Mouse (Mus musculus): ENCODE measurements around the gene Fam107b. TPM values are rescaled to one million over a fixed set of nuclear protein-coding genes. Genes with fewer than 3 reads are reported as not detected.

Fam107b gene
- polyA plus RNA-seq, 1 experiment, result 39.0 TPM

DNA sequence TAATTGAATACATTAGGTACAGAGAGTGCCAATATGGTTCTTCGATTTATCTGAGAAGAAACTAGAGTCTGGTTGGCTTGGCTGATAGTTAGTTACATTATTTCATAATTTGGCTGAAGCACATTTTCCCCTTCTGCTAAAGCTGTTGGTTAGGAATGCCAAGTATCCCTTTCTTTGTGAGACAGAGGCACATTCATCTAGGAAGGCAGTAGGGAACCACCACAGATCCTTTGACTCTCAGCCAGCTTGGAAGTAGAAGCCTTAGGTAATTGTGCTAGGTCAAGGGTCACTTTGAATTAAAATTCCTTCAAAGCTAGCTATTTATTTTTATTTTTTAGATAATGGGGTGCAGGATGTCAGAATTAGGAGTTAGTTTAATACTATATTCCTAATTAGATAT, 105.2 kb downstream of the Fam107b start:
- Histone ChIP-seq H3K4me3 (ENCODE audit: insufficient read depth, low read length) (no peak overlapping the region), H3K27ac (ENCODE audit: insufficient read depth, low read depth, low read length) (no peak overlapping the region), H3K4me1 (ENCODE audit: control insufficient read depth, insufficient read depth, low read length) (no peaks in the 10 kb centered on the region)
- TF ChIP-seq POLR2A (IDR thresholded peaks at IDR 0.05; ENCODE audit: borderline replicate concordance, low read depth, low read length) (no peak), CTCF (IDR thresholded peaks at IDR 0.05; ENCODE audit: low read depth, low read length) (no peak)

DNA sequence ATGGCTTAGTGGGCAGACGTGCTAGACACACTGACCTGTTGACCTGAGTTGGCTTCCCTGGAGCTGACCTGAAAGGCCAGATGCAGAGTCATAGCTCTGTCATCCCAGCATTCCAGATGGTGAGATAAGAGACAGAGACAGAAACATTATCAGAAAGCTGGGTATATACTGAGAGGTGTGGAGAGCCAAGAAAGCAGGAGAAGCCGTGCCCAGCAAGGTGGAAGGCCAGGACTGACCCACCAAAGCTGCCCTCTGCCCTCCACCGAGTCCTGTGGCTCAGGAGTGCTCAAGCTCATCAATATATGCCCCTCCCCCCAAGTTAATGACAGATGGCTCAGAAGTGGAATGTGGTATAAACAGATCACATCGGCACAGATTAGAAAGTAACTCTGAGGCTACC, 112.4 kb downstream of the Fam107b start:
- TF ChIP-seq POLR2A (IDR thresholded peaks at IDR 0.05; ENCODE audit: borderline replicate concordance, low read depth, low read length) (no peak), CTCF (IDR thresholded peaks at IDR 0.05; ENCODE audit: low read depth, low read length) (no peak)
- no peaks in the 10 kb centered on the region for H3K4me1 ChIP-seq (ENCODE audit: control insufficient read depth, insufficient read depth, low read length)
- no peak overlapping the region for H3K27ac ChIP-seq (ENCODE audit: insufficient read depth, low read depth, low read length)
- H3K4me3 ChIP-seq (ENCODE audit: insufficient read depth, low read length), result no peak overlapping the region

DNA sequence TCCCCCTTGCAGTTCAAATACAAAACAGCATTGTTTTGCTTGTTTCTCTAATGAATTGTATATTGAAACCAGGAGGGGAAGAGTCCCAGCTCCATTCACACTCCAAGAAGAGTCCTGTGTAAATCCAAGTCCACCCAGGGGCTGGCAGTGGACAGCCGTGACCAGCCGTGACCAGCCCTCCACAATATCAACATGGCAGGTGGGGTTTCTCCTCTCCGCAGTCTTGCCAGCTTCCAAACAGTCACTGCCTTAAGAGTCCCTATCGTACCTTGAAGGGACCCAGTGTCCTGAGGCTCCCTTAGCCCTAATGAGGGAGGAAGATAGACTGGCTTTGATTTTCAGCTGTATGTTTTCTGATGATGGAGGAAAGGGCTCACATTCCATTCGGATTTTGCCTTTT, 113.1 kb downstream of the Fam107b start:
- H3K27ac ChIP-seq (ENCODE audit: insufficient read depth, low read depth, low read length), result no peak overlapping the region
- H3K4me3 ChIP-seq (ENCODE audit: insufficient read depth, low read length), result no peak overlapping the region
- TF ChIP-seq POLR2A (IDR thresholded peaks at IDR 0.05; ENCODE audit: borderline replicate concordance, low read depth, low read length) (no peak), CTCF (IDR thresholded peaks at IDR 0.05; ENCODE audit: low read depth, low read length) (no peak)
- H3K4me1 ChIP-seq (ENCODE audit: control insufficient read depth, insufficient read depth, low read length), result no peaks in the 10 kb centered on the region; the same call in 1 of the 2 replicates

DNA sequence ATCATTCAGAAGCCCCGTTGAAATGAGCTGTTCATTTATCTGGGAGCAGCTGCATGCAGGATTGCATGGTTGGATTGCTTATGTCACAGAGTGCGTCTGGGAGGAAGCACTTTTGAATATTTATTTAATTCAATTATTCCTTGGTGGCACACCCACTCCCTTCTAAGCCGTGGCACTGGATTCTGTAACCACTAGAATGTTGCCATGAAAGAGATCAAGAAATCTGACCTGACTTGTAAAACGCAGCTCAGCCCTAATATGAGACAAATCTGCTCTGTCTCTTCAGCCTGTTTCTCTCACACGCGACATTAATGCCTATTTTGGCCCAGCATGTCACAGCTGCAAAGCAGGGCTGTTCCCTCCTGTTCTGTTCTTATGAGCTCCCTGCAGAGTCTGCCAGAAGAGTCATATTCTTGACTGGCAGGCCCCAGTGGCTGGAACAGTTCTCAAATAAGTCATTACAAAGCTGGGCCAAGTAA, 113.5 kb downstream of the Fam107b start:
- no peak overlapping the region for H3K27ac ChIP-seq (ENCODE audit: insufficient read depth, low read depth, low read length)
- H3K4me1 ChIP-seq (ENCODE audit: control insufficient read depth, insufficient read depth, low read length), result peaks cover 4% of the 10 kb centered on the region
- TF ChIP-seq POLR2A (IDR thresholded peaks at IDR 0.05; ENCODE audit: borderline replicate concordance, low read depth, low read length), result no peak
- TF ChIP-seq CTCF (IDR thresholded peaks at IDR 0.05; ENCODE audit: low read depth, low read length), result no peak
- no peak overlapping the region for H3K4me3 ChIP-seq (ENCODE audit: insufficient read depth, low read length)

DNA sequence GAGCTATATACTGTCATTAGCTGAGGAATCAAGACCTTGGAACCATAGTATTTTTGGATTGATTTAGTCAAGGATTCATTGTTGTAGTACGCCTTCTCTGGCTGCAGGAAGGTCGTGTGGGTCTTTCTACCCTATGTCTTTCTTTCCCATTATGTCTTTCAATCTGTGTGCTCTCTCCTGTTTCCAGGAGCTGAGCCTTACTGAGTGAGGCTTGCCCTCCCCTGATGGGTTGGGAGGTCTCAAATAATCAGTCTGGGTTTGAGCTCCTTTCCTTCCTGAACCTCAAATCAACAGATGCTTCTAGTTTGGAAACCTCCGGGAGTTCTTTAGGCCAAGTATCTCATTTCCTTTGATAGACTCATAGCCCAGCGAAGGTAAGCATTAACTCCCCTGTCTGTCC, 119.9 kb downstream of the Fam107b start:
- Histone ChIP-seq H3K27ac (ENCODE audit: insufficient read depth, low read depth, low read length) (no peak overlapping the region), H3K4me1 (ENCODE audit: control insufficient read depth, insufficient read depth, low read length) (peaks cover 5% of the 10 kb centered on the region), H3K4me3 (ENCODE audit: insufficient read depth, low read length) (no peak overlapping the region)
- TF ChIP-seq CTCF (IDR thresholded peaks at IDR 0.05; ENCODE audit: low read depth, low read length) (no peak), POLR2A (IDR thresholded peaks at IDR 0.05; ENCODE audit: borderline replicate concordance, low read depth, low read length) (no peak)

DNA sequence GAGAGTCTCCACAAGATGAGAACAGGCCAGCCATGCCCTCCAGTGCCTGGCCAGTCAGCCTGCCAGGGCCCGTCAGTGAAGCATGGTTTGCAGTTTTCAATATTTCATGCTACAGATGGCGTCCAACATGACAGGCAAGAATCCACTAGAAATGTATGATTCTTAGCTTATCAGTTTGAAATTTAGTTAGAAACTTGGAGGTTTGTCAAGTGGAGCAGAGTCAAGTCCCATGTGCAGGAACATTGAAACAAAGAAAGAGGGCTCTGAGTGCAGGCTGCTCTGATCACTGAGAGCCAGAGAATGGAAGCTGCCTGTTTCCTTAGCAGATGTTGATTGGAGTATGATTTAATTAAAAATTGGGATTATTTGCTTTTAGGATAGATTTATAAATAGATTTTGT, 122.5 kb downstream of the Fam107b start:
- Histone ChIP-seq H3K4me1 (ENCODE audit: control insufficient read depth, insufficient read depth, low read length) (peaks cover 5% of the 10 kb centered on the region), H3K27ac (ENCODE audit: insufficient read depth, low read depth, low read length) (no peak overlapping the region), H3K4me3 (ENCODE audit: insufficient read depth, low read length) (no peak overlapping the region)
- no peak for TF ChIP-seq CTCF (IDR thresholded peaks at IDR 0.05; ENCODE audit: low read depth, low read length)

DNA sequence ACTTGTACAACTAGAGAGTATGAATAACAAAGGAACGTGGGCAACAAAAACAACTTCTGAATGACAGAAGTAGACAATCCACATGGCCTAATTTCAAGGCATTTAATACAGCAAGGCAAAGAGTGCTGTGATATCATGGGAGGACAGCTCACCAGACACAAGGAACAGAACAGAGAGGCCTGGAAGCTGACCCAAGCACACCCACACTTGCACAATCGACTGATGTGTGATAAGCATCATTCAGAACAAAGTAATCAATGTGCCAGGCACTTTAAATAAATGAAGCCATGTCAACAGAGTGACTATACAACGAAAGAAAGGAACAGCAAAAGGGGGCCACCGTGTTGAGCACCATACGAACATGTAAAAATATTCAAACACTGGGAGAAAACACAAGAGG, 125.6 kb downstream of the Fam107b start:
- H3K4me1 ChIP-seq (ENCODE audit: control insufficient read depth, insufficient read depth, low read length), result peaks cover 8% of the 10 kb centered on the region
- no peak for TF ChIP-seq CTCF (IDR thresholded peaks at IDR 0.05; ENCODE audit: low read depth, low read length)
- no peak for TF ChIP-seq POLR2A (IDR thresholded peaks at IDR 0.05; ENCODE audit: borderline replicate concordance, low read depth, low read length)

DNA sequence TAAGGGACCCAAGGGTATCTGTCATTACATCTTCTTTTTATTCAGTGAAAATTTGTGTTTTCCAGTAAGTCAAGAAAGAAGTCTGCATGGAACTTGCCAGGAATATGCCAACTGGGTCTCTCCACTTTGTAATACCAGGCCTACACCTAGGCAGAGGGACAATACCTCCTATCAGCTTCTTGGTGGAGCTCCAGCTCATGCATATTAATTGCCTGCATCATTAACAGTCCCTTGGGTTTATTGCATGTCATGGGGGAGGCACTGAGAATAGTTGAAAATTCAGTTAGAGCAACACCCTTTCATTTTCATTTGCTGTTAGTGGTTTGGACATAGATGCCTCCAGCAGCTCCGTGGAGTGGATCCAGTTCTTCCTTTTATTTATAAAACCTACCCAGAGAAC, 130.1 kb downstream of the Fam107b start:
- TF ChIP-seq POLR2A (IDR thresholded peaks at IDR 0.05; ENCODE audit: borderline replicate concordance, low read depth, low read length) (no peak), CTCF (IDR thresholded peaks at IDR 0.05; ENCODE audit: low read depth, low read length) (no peak)
- Histone ChIP-seq H3K4me3 (ENCODE audit: insufficient read depth, low read length) (no peak overlapping the region), H3K27ac (ENCODE audit: insufficient read depth, low read depth, low read length) (no peak overlapping the region), H3K4me1 (ENCODE audit: control insufficient read depth, insufficient read depth, low read length) (peaks cover 23% of the 10 kb centered on the region)

More for the DNA sequence above, 125.6 kb downstream of the Fam107b start:
- Histone ChIP-seq H3K4me3 (ENCODE audit: insufficient read depth, low read length) (no peak overlapping the region), H3K27ac (ENCODE audit: insufficient read depth, low read depth, low read length) (no peak overlapping the region)

DNA sequence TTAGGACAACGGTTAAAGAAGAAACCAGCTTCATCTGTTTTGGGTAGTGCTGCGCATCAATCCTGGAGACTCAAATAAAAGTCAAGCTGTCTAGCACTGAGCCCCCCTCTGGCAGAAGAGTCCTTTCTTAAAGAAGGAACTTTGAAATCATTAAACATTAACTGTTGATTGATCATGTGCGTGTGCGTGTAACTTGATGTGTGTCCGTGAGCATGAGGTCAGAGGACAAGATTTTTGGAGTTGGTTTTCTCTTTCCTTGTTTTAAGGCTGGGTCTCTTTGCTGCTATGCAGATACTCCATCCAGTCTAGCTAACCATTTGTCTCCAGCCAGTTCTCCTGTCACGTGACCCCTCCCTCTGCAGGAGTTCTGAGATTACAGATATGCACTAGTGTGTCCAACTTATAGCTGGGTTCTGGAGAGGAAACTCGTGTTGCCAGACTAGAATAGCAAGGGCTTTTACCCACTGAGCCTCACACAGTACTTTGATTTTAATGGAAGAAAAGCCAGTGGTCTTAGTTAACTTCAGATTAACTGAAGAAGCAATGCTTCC, 132.4 kb downstream of the Fam107b start:
- peaks cover 27% of the 10 kb centered on the region for H3K4me1 ChIP-seq (ENCODE audit: control insufficient read depth, insufficient read depth, low read length)
- TF ChIP-seq POLR2A (IDR thresholded peaks at IDR 0.05; ENCODE audit: borderline replicate concordance, low read depth, low read length) (no peak), CTCF (IDR thresholded peaks at IDR 0.05; ENCODE audit: low read depth, low read length) (no peak)
- no peak overlapping the region for H3K4me3 ChIP-seq (ENCODE audit: insufficient read depth, low read length)
- no peak overlapping the region for H3K27ac ChIP-seq (ENCODE audit: insufficient read depth, low read depth, low read length)

DNA sequence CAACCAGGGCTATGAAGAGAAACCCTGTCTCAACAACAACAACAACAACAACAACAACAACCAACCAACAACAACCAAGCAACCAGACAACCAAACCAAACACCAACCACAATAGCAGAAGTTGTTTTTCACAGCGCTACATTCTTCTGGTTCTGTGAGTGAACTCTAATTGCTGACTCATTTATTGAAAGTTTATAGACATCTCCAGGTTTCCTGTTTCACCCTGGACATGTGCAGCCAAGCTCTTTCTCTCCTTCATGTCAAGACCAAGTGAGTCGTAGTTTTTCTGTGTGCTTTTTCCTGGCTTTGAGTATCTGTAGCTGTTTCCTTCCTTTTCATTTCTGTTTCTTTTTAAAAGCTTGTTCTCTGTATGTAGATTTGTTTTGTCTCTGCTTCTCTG, 133.5 kb downstream of the Fam107b start:
- peaks cover 25% of the 10 kb centered on the region for H3K4me1 ChIP-seq (ENCODE audit: control insufficient read depth, insufficient read depth, low read length)
- TF ChIP-seq POLR2A (IDR thresholded peaks at IDR 0.05; ENCODE audit: borderline replicate concordance, low read depth, low read length) (no peak), CTCF (IDR thresholded peaks at IDR 0.05; ENCODE audit: low read depth, low read length) (no peak)
- no peak overlapping the region for H3K4me3 ChIP-seq (ENCODE audit: insufficient read depth, low read length)
- H3K27ac ChIP-seq (ENCODE audit: insufficient read depth, low read depth, low read length), result peak overlapping the region; percentile 31; the same call in 1 of the 2 replicates

Data from bone marrow macrophage, adult 2 months (primary cell).